Mouse (Mus musculus) erythroblast, embryonic 14.5 days (primary cell): Measurements from ENCODE around the gene Nkd1. TPM values are rescaled to one million over a fixed set of nuclear protein-coding genes. Genes with fewer than 3 reads are reported as not detected.

Source experiments
- H3K27me3 ChIP-seq: 2 replicates; pipeline ENCODE4 v1.6.1; 2012; ENCODE audit warnings: inconsistent platforms; ENCODE audit not compliant: control insufficient read depth
- H3K36me3 ChIP-seq: 2 replicates; pipeline ENCODE4 v1.6.1; 2012; ENCODE audit warnings: mild to moderate bottlenecking, inconsistent platforms; ENCODE audit not compliant: control insufficient read depth
- H3K4me1 ChIP-seq: 2 replicates; pipeline ENCODE4 v1.6.1; 2012; ENCODE audit warnings: inconsistent platforms; ENCODE audit not compliant: control insufficient read depth
- H3K4me3 ChIP-seq: replicated peaks from 2 replicates; pipeline ENCODE3; 2012; ENCODE audit warnings: moderate library complexity, mild to moderate bottlenecking, inconsistent platforms
- H3K9me3 ChIP-seq: 2 replicates; pipeline ENCODE4 v1.6.1; 2012; ENCODE audit warnings: low read length, inconsistent platforms, mixed read lengths; ENCODE audit not compliant: control insufficient read depth
- GATA1 ChIP-seq: IDR thresholded peaks from 2 replicates; pipeline ENCODE4 v1.6.1; 2012; ENCODE audit warnings: low read length, inconsistent platforms, mixed read lengths
- TAL1 ChIP-seq: IDR thresholded peaks from 3 replicates; pipeline ENCODE4 v1.6.1; 2012; ENCODE audit warnings: low read length, inconsistent platforms, mixed read lengths
- polyA plus RNA-seq: library from polyadenylated mRNA; stranded (reverse); fragments of >175 nt; gene quantifications from 2 replicates; pipeline ENCODE4 v1.2.3, GENCODE M21; 2012

Gene Nkd1
- polyA plus RNA-seq, 1 experiment = not detected

DNA sequence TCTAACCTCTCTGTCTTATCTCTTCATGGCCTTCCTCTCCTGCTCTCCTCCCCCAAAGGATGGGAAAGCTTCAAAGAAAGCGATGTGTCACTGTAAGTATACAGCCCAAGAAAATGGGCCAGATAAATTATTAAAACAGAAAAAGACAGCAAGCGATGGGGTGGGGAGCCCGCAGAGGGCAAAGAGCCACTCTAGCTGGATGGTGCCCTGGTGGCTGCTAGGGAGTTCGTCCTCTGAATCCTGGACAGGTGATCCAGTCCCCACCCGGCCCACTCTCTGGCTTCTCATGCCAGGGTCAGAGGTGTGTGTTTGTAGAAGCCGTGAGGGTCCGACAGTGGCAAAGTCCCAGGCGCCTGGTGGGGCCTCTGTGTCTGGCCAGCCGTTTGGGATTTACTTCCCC, 3.1 kb upstream of the Nkd1 start:
- H3K9me3 ChIP-seq = peaks cover 5% of the 10 kb centered on the region
- H3K4me1 ChIP-seq = no peaks in the 10 kb centered on the region; the same call in 1 of the 2 replicates
- TF ChIP-seq TAL1 = no peak
- no peak for TF ChIP-seq GATA1
- H3K36me3 ChIP-seq = no peaks in the 10 kb centered on the region
- no peak overlapping the region for H3K4me3 ChIP-seq
- peaks cover 52% of the 10 kb centered on the region for H3K27me3 ChIP-seq

DNA sequence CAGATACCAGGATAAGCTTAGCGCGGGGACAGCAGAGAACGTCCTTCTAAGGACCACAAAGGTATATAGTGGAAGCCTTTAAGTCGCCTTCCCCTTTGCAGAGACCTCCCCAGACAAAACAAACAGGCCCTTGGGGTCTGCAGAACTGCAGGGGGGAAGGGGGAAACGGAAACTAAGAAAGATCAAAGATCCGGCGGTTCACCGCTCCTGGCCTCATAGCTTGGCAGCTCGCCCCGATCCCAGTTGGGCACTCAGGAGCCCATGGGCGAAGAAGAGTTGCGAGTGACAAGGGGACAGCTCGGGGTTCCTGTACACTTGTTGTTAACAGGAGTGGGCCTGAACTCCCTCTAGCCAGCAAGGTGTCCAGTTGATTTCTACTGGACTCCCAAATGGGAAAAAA, 773 bp upstream of the Nkd1 start:
- no peak for TF ChIP-seq GATA1
- Histone ChIP-seq H3K36me3 (no peaks in the 10 kb centered on the region), H3K4me1 (no peaks in the 10 kb centered on the region; the same call in 1 of the 2 replicates), H3K4me3 (no peak overlapping the region), H3K9me3 (peaks cover 2% of the 10 kb centered on the region), H3K27me3 (peaks cover 57% of the 10 kb centered on the region)

DNA sequence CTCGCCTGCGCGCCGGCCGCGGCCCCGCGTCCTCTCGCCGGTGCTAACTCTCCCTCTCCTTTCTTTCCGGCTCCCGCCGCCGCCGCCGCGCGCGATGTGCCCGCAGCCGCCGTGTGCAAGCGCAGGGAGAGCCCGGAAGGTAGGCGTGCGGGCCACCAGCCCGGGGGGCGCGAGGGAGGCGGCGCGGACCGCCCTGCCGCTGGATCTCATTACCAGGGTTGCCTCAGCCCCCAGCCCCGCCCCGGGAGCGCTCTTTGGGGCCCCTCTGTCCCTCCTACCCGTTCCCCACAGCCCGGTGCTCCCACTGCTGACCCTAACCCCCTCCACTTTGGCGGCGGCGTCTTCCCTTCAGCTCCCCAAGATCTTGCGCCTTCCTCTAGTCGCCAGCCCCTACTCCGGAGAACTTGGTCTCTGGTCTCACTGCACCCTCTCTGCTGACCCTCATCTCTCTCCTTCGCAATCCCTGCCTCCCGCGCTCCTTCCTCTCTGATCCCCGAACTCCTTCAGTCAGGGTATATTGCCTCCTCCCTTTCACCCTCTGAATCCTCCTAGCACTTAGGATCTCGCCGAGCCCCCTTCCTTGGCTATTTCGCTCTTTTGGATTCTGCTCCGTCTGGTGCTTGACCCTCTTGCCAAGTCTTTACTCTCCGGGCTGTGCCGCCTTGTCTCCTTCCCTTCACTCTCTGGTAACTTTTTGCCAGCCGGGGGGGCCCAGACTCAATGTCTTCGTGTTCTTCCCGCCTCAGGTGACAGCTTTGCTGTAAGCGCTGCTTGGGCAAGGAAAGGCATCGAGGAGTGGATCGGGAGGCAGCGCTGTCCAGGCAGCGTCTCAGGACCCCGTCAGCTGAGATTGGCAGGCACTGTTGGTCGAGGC, 624 bp downstream of the Nkd1 start:
- Histone ChIP-seq H3K9me3 (peaks cover 2% of the 10 kb centered on the region; the same call in 1 of the 2 replicates), H3K36me3 (no peaks in the 10 kb centered on the region), H3K4me3 (peak overlapping the region; percentile 35), H3K27me3 (peaks cover 57% of the 10 kb centered on the region), H3K4me1 (no peaks in the 10 kb centered on the region; the same call in 1 of the 2 replicates)
- TF ChIP-seq TAL1 = no peak
- TF ChIP-seq GATA1 = no peak

DNA sequence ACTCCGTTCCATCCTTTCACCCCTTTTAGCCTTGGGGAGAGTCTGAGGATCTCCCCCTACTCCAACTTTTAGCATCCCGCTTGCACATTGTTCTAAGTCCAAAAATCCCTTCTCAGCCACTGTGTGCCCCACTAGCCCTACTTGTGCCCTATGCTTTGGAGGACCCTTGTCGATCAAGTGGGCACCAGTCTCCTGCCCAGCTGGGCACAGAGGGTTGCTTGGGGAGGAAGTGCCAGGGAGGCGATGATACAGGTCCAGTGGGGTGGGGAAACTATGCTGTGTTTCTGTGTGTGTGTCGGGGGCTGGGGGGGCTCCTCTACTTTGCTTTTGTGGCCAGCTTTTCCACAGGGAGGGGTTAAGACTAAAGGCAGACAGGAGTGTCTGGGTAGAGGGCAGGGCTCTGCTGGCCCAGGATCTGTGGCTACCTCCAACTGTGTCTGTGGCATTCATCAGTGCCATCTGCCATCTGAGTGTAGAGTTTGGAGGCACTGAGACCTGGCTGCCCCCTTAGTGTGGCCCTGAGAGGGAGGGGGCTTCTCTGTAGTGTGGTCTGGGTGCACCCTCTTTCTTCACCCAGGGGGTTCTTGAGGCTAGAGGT, 1.4 kb downstream of the Nkd1 start:
- Histone ChIP-seq H3K9me3 (peaks cover 2% of the 10 kb centered on the region; the same call in 1 of the 2 replicates), H3K4me1 (no peaks in the 10 kb centered on the region; the same call in 1 of the 2 replicates), H3K27me3 (peaks cover 57% of the 10 kb centered on the region), H3K36me3 (no peaks in the 10 kb centered on the region), H3K4me3 (no peak overlapping the region)
- no peak for TF ChIP-seq TAL1
- no peak for TF ChIP-seq GATA1

DNA sequence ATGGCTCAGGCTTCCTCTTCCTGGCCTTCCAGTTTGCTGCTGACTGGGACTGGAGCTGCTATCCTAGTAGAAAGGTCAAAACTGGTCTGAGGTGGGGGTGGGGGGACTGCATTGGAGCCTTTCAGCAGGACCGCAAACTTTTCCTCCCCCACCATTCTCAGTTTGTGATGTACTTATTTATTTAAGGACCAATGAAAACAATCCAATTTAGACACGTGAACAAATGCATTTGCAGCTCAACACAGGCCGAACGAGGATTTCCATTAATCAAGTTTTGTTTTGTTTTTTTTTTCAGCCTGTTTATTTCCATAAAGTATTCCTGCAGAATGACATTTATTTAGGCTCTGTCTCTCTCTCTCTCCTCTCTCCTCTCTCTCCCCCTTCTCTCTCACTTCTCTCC, 2.5 kb downstream of the Nkd1 start:
- no peaks in the 10 kb centered on the region; the same call in 1 of the 2 replicates for H3K4me1 ChIP-seq
- H3K27me3 ChIP-seq = peaks cover 51% of the 10 kb centered on the region
- H3K36me3 ChIP-seq = no peaks in the 10 kb centered on the region
- no peak overlapping the region for H3K4me3 ChIP-seq
- TF ChIP-seq GATA1 = no peak
- TF ChIP-seq TAL1 = no peak
- peaks cover 2% of the 10 kb centered on the region; the same call in 1 of the 2 replicates for H3K9me3 ChIP-seq

DNA sequence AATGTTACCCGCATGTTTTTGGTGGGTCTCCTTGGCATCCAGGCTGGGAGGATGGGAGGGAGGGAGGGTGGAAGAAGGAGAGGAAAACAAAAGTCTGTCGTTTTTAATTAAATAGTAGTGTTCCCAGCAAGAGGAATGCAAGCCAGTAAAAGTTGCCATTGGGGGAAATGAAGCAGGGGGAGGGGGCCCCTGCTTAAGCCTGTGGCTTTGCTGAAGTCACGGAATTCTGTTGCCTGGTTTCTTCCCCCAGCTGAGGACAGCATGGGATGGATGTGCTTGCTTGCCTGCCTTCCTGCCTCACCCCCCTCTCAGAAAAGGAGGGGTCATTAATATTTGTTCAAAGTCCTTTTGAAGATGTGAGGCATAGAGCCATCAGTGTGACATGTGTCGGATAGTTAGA, 3.0 kb downstream of the Nkd1 start:
- H3K9me3 ChIP-seq = peaks cover 2% of the 10 kb centered on the region; the same call in 1 of the 2 replicates
- peaks cover 47% of the 10 kb centered on the region for H3K27me3 ChIP-seq
- H3K4me3 ChIP-seq = no peak overlapping the region
- no peaks in the 10 kb centered on the region for H3K36me3 ChIP-seq
- H3K4me1 ChIP-seq = no peaks in the 10 kb centered on the region; the same call in 1 of the 2 replicates
- TF ChIP-seq TAL1 (no peak), GATA1 (no peak)

DNA sequence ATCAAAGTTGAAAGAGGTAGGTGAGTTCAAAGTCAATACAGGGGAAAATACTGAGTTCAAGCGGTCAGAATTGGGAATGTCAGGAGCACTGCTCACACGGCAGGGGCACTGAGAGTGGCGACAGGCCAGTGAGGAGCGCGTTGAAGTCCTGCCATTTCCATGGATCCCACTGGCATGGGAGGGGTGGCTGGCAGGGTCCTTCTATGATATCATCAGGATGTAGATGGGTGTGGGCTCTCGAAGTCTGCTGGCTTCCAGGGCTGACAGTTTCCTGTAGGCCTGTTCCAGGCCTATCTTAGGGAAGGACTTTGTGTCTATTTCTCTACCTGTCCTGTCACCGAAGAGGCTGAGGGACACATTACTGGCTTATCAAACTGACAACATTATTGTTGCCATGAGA, 3.7 kb downstream of the Nkd1 start:
- Histone ChIP-seq H3K27me3 (peaks cover 40% of the 10 kb centered on the region), H3K4me3 (no peak overlapping the region), H3K9me3 (peaks cover 2% of the 10 kb centered on the region; the same call in 1 of the 2 replicates), H3K36me3 (no peaks in the 10 kb centered on the region), H3K4me1 (no peaks in the 10 kb centered on the region; the same call in 1 of the 2 replicates)
- TF ChIP-seq GATA1 = no peak
- no peak for TF ChIP-seq TAL1

DNA sequence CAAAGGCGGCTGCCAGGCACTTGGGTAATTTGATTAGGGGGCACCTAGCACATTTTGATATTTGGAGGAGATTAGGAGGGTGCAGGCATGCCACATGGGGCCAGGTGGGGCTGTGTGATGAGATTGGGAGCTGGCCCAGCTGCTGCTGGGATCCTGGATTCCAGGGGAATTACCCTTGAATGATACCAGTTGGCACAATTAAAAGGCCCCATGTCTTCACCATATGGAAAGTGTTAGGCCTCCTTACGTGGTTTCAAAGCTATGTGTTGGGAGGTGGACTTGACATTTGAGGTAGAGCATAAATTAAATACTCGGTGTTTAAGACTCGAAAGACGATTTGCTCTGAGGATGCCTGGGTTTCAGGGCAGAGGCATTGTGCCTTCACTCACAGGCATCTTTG, 5.1 kb downstream of the Nkd1 start:
- H3K4me1 ChIP-seq = no peaks in the 10 kb centered on the region; the same call in 1 of the 2 replicates
- TF ChIP-seq TAL1 (no peak), GATA1 (no peak)
- H3K4me3 ChIP-seq = no peak overlapping the region
- H3K9me3 ChIP-seq = no peaks in the 10 kb centered on the region
- H3K27me3 ChIP-seq = peaks cover 26% of the 10 kb centered on the region
- no peaks in the 10 kb centered on the region for H3K36me3 ChIP-seq

DNA sequence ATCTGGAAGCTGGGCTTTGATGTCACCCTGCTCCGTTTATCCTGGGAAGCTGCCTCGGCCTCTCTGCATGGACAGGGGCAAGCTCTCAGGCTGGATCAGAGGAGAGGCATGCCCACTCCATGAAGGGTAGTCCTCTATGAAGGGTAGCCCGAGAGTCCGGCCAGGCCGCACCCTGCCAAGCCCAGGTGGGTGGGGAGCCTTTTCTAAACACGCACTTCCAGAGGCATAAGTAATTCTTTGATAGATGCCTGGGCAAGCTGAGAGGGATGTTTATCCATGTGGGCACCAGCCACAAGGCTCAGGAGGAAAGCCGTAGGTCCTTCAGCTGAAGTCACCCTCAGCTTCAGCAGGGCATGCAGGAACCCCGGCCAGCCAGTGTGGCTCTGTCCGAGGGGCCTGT, 7.0 kb downstream of the Nkd1 start:
- no peaks in the 10 kb centered on the region for H3K36me3 ChIP-seq
- TF ChIP-seq TAL1 (no peak), GATA1 (no peak)
- H3K9me3 ChIP-seq = no peaks in the 10 kb centered on the region
- H3K4me3 ChIP-seq = no peak overlapping the region
- no peaks in the 10 kb centered on the region for H3K4me1 ChIP-seq
- H3K27me3 ChIP-seq = peaks cover 7% of the 10 kb centered on the region
